Mouse (Mus musculus): ENCODE measurements at regions not wholly inside any gene's neighbourhood (a gene's known extent, or its start where the extent isn't known, plus 50 kb on each side); places are given as distances from the start of the nearest gene placed in this dataset.

DNA sequence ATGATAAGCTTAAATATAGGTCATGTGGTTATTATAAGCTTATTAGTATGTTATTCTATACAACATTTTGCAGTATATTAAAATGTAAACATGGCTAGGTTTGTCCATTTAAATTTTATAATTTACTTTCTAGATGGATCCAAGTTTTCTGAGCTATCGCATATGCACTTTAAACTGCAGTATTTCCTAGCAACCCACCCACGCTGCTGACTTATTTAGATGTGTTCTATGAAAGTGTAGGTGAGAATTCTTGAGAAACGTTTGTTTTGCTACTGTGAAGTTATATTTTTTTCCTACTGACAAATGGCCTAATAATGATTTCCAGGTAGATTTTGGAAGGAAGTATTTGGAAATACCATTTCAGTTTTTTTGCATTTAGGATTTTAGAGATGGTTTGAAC lies 308.0 kb downstream of the Gbe1 start:
- Histone ChIP-seq H3K36me3 (no peaks in the 10 kb centered on the region), H3K27me3 (replicated peaks) (no peaks in the 10 kb centered on the region), H3K4me3 (replicated peaks) (no peak overlapping the region), H3K27ac (replicated peaks) (no peak overlapping the region), H3K9ac (replicated peaks) (no peak overlapping the region), H3K9me3 (replicated peaks) (no peaks in the 10 kb centered on the region), H3K4me1 (no peaks in the 10 kb centered on the region), H3K4me2 (no peak overlapping the region)
- WGBS = 91% methylated on average over 3 of the region's 3 CpGs
- ATAC-seq (ENCODE audit: low FRiP score) = no peak

DNA sequence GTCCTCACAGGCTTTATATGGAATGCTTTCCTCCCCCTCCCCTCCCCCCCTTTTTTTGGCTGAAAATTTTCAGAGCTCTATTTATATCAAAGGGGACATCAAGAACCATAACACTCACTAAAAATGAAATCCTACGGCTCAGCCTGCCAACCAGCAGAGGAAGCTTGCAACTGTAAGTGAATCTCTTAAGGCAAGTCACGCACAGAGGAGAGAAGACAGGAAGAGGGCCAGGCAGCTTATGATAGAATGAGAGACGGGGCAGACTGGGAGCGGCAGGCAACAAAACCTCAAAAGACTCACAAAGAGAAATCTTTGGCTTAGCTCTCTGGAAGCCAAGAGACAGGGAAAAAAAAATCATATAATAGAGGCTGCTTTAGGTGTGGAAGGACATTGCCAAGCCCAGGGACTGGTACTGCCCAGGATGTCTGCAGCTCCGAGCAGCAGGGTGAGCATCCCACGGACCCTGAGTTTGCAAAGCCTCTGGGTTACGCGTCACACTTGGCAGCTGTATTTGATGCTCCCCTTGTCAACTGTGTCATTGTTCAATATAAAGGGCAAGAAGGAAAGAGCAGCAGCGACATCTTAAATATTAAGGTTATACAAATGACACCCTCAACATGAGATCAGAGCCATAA lies 330.0 kb downstream of the Gbe1 start:
- no peak for ATAC-seq (ENCODE audit: low FRiP score)
- Histone ChIP-seq H3K4me1 (no peaks in the 10 kb centered on the region), H3K9ac (replicated peaks) (no peak overlapping the region), H3K4me2 (no peak overlapping the region), H3K27me3 (replicated peaks) (no peaks in the 10 kb centered on the region), H3K9me3 (replicated peaks) (no peaks in the 10 kb centered on the region), H3K36me3 (no peaks in the 10 kb centered on the region), H3K4me3 (replicated peaks) (no peak overlapping the region), H3K27ac (replicated peaks) (0 out of 2 replicates have a peak overlapping the region, but pooled peaks have one; percentile 2)
- WGBS = 77% methylated on average over 9 of the region's 9 CpGs

DNA sequence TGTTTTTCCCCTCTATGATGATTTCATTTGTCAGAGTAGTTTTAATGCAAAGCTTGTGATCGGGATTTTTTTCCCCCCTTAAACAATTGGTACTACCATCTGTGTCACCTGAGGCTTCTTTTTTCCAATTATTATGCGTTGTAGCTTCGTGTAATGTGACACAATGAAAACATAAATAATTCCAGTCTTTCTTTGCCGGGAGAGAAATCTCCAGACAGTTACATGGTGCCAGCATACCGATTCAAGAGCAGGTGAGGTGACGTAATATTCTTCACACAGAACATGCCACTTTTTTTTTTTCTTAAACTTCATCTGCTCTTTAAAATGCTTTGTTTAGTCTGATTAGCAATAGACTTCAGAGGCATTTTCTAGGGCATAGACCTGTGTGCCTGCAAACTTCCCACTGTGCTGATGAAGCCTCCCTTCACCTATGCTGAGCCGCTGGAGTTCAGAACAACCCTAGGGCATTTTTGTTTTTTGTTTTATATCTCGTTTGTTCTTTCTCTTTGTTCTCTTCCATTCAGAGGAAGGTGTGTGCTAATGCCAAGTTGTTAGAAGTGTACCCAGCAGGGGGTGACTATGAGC lies 331.0 kb downstream of the Gbe1 start:
- no peak for ATAC-seq (ENCODE audit: low FRiP score)
- Histone ChIP-seq H3K36me3 (no peaks in the 10 kb centered on the region), H3K9ac (replicated peaks) (no peak overlapping the region), H3K4me3 (replicated peaks) (no peak overlapping the region), H3K9me3 (replicated peaks) (no peaks in the 10 kb centered on the region), H3K4me2 (no peak overlapping the region), H3K27ac (replicated peaks) (0 out of 2 replicates have a peak overlapping the region, but pooled peaks have one; percentile 13), H3K4me1 (no peaks in the 10 kb centered on the region), H3K27me3 (replicated peaks) (no peaks in the 10 kb centered on the region)
- WGBS = 44% methylated on average over 8 of the region's 8 CpGs

DNA sequence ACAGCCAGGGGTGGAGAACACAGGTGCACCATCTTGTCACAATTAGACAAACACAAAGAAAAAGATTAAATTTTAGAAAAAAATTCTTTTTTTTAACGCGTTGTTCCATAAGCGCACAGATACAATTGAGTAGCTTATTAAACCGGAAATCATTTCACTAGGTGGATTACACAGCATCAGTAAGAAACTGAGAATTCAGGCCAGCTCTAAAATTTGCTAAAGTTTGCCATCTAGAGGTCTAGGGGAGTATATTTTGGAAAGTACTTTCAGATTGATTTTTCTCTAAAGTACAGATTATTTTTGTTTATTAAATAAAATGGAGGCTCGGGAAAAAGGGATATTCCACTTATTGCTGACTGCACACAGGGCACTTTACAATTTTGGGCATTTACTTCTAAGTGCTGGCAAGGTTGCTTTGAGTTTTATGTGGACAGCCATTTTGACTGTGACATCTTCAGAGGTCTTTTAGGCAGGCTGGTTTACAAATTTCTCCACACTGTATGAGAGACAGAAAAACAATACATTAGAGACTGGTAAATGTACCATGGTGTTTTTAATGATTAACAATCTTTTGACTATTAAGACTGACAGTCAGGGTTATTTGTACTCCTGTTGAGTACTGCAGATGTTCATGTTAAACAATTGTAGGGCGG lies 340.8 kb downstream of the Gbe1 start:
- ATAC-seq (ENCODE audit: low FRiP score) = peak; percentile 81
- WGBS = 51% methylated on average over 6 of the region's 6 CpGs
- 0 out of 2 replicates have a peak, but pooled peaks cover 4% of the 10 kb centered on the region for H3K4me1 ChIP-seq
- no peak overlapping the region for H3K9ac ChIP-seq (replicated peaks)
- H3K9me3 ChIP-seq (replicated peaks) = no peaks in the 10 kb centered on the region
- no peaks in the 10 kb centered on the region for H3K27me3 ChIP-seq (replicated peaks)
- H3K36me3 ChIP-seq = no peaks in the 10 kb centered on the region
- H3K4me2 ChIP-seq = no peak overlapping the region
- H3K27ac ChIP-seq (replicated peaks) = no peak overlapping the region
- no peak overlapping the region for H3K4me3 ChIP-seq (replicated peaks)

DNA sequence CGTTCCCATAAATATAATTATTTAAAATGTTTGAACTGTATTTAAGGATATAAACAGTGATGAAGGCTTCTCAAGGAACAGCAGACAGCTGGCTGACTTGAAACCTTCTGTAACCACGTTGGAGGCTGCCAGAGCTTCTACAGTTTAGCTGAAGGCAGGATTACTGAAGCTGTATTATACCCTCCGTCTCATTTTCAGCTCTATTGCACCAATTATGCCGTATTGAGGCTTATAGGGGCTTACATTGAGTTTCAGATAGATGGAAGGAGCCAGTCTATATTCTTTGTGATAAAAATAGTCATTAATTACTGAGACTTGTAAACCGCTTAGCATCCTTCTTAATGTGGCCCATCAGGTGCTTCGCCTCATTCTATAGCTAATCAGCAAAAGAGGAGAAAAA lies 376.1 kb downstream of the Gbe1 start:
- ATAC-seq (ENCODE audit: low FRiP score) = no peak
- Histone ChIP-seq H3K9me3 (replicated peaks) (no peaks in the 10 kb centered on the region), H3K4me3 (replicated peaks) (no peak overlapping the region), H3K36me3 (no peaks in the 10 kb centered on the region), H3K4me2 (no peak overlapping the region), H3K9ac (replicated peaks) (no peak overlapping the region), H3K27me3 (replicated peaks) (no peaks in the 10 kb centered on the region), H3K4me1 (no peaks in the 10 kb centered on the region), H3K27ac (replicated peaks) (no peak overlapping the region)
- 74% methylated on average over 6 of the region's 6 CpGs for WGBS

DNA sequence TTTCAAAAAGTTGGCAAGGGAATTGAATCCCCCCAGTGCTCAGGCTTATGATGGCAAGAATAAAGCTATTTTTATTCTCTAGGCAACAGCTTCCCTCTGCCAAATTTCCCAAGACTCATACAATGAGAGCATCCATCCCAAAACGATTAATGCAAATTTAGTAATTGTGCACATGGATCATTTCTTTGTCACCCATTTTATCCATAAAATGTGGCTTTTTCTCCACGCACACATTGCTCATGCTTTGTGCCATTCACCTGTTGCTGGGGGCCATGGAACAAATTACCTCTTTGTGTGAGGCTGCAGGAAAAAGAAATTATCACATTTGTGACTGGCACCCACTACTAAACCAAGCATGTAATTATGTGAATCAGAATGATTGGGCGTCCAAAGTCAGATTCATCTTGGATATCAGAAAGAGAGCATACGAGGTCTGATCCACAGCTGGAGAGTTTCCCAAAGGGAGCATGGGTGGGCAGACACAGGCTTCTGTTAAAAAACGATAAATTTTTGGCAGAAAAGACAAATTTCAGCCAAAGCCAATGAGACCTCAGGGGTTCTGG lies 411.1 kb downstream of the Gbe1 start:
- 22% methylated on average over 5 of the region's 5 CpGs for WGBS
- H3K9ac ChIP-seq (replicated peaks) = no peak overlapping the region
- H3K36me3 ChIP-seq = no peaks in the 10 kb centered on the region
- H3K4me1 ChIP-seq = peaks cover 8% of the 10 kb centered on the region
- H3K4me2 ChIP-seq = no peak overlapping the region
- H3K4me3 ChIP-seq (replicated peaks) = no peak overlapping the region
- H3K27ac ChIP-seq (replicated peaks) = no peak overlapping the region
- no peaks in the 10 kb centered on the region for H3K27me3 ChIP-seq (replicated peaks)
- H3K9me3 ChIP-seq (replicated peaks) = no peaks in the 10 kb centered on the region
- no peak for ATAC-seq (ENCODE audit: low FRiP score)

DNA sequence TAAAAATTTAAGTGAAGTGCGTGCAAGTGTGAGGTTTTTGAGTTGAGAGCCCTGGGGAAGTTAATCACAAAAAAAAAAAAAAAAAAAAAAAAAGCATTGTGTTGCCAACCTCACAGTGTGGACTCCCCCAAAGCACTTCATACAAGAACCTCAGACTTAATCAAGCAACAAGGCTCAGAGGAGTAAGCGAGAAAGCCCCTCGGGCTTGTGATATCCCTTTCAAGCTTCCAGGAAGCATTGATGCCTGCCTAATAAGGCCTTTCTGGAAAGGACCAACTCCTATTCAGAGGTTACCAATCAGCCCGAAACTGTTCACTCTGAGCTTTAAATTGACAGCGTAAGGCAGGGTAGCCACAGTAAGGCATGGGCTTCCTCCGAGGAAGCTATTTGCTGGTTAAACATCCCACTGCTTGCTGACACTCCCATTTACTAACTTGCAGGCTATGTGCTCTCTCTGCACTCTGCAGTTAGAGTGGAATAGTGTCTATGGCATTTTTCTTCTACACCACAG lies 411.6 kb downstream of the Gbe1 start:
- no peak overlapping the region for H3K27ac ChIP-seq (replicated peaks)
- no peak for ATAC-seq (ENCODE audit: low FRiP score)
- H3K4me2 ChIP-seq = peak overlapping the region; percentile 20; the same call in 1 of the 2 replicates

DNA sequence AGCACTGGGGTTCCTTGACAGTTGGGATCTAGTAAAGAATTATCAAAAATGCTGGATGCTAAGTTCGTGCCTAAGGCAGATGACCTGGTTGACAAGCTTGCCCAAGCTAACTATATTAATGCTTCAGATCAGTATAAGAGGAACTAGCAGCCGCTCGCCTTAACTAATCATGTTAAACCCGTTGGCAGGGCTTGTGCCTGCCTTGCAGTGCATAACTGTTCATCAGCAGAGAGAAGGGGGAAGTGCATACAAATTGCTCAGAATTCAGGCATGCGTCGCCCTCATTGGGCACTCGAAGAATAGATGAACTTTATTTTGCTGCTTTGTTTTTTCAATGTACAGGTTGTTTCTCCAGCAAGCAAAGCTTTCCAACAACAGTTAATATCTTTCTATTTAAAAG lies 419.3 kb downstream of the Gbe1 start:
- Histone ChIP-seq H3K9me3 (replicated peaks) (no peaks in the 10 kb centered on the region), H3K4me2 (no peak overlapping the region), H3K4me1 (no peaks in the 10 kb centered on the region), H3K36me3 (no peaks in the 10 kb centered on the region), H3K9ac (replicated peaks) (no peak overlapping the region), H3K27ac (replicated peaks) (no peak overlapping the region), H3K27me3 (replicated peaks) (no peaks in the 10 kb centered on the region), H3K4me3 (replicated peaks) (no peak overlapping the region)
- WGBS = 91% methylated on average over 7 of the region's 7 CpGs
- no peak for ATAC-seq (ENCODE audit: low FRiP score)

More for the DNA sequence above, 411.6 kb downstream of the Gbe1 start:
- Histone ChIP-seq H3K9ac (replicated peaks) (no peak overlapping the region), H3K4me1 (peaks cover 8% of the 10 kb centered on the region), H3K36me3 (no peaks in the 10 kb centered on the region), H3K9me3 (replicated peaks) (no peaks in the 10 kb centered on the region), H3K4me3 (replicated peaks) (no peak overlapping the region), H3K27me3 (replicated peaks) (no peaks in the 10 kb centered on the region)
- WGBS = 31% methylated on average over 6 of the region's 6 CpGs

DNA sequence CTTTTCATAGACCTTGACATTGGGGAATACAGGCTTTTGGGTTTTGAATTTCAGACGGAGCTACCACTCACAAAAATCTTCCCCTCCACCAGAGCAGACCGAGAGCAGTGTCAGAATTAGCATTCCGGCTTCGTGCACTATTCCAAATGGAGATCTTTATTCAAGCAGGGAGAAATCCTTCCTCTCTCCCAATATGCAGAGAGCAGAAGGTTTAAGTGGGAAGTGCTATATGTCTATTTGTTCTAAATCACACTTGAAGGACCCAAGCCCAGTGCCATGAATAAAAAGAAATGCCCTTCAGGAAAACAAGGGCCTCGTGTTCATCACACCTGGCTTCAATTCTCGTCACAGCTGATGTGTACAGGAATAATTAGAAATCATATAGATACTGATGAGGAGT lies 426.3 kb downstream of the Gbe1 start:
- H3K4me3 ChIP-seq (replicated peaks) = no peak overlapping the region
- no peaks in the 10 kb centered on the region for H3K36me3 ChIP-seq
- H3K9me3 ChIP-seq (replicated peaks) = no peaks in the 10 kb centered on the region
- ATAC-seq (ENCODE audit: low FRiP score) = no peak
- H3K9ac ChIP-seq (replicated peaks) = no peak overlapping the region
- no peaks in the 10 kb centered on the region for H3K4me1 ChIP-seq
- 69% methylated on average over 6 of the region's 6 CpGs for WGBS
- no peak overlapping the region for H3K4me2 ChIP-seq
- no peaks in the 10 kb centered on the region for H3K27me3 ChIP-seq (replicated peaks)
- no peak overlapping the region for H3K27ac ChIP-seq (replicated peaks)

DNA sequence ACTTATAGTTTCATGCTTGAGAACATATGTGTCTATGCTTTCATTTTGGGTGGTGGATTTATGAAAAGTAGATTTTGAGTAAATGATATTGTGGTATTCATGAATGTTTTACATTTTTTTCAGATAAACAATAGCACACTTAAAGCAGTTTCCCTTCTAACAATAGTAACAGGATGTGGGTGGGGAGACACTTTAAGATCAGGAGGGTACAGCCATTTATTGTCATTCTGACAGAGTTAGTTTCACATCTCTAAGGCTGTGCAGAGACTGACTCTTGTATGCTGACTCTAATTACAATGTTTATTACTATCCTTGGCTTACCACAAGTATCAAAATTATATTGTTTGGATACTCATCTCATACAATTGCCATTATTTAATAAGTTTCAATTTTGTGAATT lies 440.5 kb downstream of the Gbe1 start:
- no peaks in the 10 kb centered on the region for H3K27me3 ChIP-seq (replicated peaks)
- no peak for ATAC-seq (ENCODE audit: low FRiP score)
- no peaks in the 10 kb centered on the region for H3K4me1 ChIP-seq
- no peaks in the 10 kb centered on the region for H3K36me3 ChIP-seq
- H3K27ac ChIP-seq (replicated peaks) = no peak overlapping the region
- H3K9me3 ChIP-seq (replicated peaks) = no peaks in the 10 kb centered on the region
- no peak overlapping the region for H3K4me2 ChIP-seq
- no peak overlapping the region for H3K4me3 ChIP-seq (replicated peaks)
- H3K9ac ChIP-seq (replicated peaks) = no peak overlapping the region

DNA sequence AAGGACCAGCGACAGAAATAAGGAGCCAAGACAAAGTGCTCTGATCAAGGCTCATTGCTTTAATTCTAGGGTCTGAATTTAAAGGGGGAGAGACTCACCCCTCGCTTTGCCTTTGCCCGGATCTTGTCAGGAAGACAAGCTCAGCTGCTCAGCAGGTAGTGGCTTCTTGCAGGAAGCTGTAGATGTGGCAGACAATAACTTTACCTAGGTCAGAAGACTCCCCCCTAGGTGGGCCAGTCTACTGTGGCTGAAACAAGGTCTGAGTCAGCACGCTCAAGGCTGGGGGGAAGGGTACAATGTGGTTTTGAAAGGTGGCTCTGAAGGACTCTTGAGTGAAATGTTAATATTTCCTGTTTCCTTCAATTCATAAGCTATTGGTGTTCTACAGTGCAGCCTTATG lies 484.3 kb downstream of the Gbe1 start:
- Histone ChIP-seq H3K9me3 (replicated peaks) (no peaks in the 10 kb centered on the region), H3K27ac (replicated peaks) (no peak overlapping the region), H3K4me2 (no peak overlapping the region), H3K36me3 (no peaks in the 10 kb centered on the region), H3K4me1 (no peaks in the 10 kb centered on the region), H3K4me3 (replicated peaks) (no peak overlapping the region), H3K9ac (replicated peaks) (no peak overlapping the region), H3K27me3 (replicated peaks) (no peaks in the 10 kb centered on the region)
- ATAC-seq (ENCODE audit: low FRiP score) = no peak
- 83% methylated on average over 4 of the region's 4 CpGs for WGBS

DNA sequence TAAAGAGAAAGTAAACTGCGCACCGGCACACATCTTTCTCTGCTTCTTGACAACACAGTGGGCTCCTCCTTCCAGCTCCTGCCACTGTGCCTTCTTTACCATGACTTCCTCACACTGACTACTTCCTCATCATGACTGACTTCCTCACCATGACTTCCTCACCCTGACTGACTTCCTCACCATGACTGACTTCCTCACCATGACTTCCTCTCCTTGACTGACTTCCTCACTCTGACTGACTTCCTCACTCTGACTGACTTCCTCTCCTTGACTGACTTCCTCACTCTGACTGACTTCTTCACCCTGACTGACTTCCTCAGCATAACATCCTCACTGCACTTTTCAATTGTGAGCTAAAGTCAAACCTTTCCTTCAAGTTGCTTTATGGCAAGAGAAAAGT lies 489.8 kb downstream of the Gbe1 start:
- Histone ChIP-seq H3K4me1 (no peaks in the 10 kb centered on the region), H3K36me3 (no peaks in the 10 kb centered on the region), H3K27ac (replicated peaks) (no peak overlapping the region), H3K4me2 (no peak overlapping the region), H3K4me3 (replicated peaks) (no peak overlapping the region), H3K27me3 (replicated peaks) (no peaks in the 10 kb centered on the region), H3K9me3 (replicated peaks) (no peaks in the 10 kb centered on the region), H3K9ac (replicated peaks) (no peak overlapping the region)
- WGBS = 88% methylated on average over 2 of the region's 2 CpGs
- no peak for ATAC-seq (ENCODE audit: low FRiP score)
